Mouse (Mus musculus): ENCODE data around the gene Cep19. TPM values are rescaled to one million over a fixed set of nuclear protein-coding genes. Genes with fewer than 3 reads are reported as not detected.

The Cep19 gene
- polyA plus RNA-seq, 1 experiment from 2014 or later: 17.3 TPM

DNA sequence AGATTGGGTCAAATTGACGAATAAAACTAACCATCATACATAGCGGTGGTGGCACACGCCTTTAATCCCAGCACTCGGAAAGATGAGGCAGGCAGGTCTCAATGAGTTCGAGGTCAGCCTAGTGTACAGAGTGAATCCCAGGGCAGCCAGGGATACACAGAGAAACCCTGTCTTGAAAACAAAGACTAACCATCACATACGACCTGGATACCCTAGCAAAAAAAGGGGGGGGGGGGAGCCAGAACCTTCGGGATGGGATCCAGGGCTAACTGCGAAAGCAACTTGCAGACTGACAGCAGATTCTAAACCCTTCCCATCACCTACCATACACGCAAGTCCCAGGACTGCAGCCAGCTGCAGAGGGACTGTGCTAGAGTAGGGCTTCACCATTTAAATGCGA, 14.8 kb downstream of the Cep19 start:
- H3K4me1 ChIP-seq (ENCODE audit: insufficient read depth, low read depth, low read length): peaks cover 11% of the 10 kb centered on the region; the same call in 1 of the 2 replicates
- no peak overlapping the region for H3K4me3 ChIP-seq (ENCODE audit: low read depth, low read length)
- ATAC-seq (no peak), DNase-seq (ENCODE audit: low spot score) (no peak)
- H3K4me2 ChIP-seq (replicated peaks; ENCODE audit: low read depth, low read length): no peak overlapping the region
- TF ChIP-seq EP300 (IDR thresholded peaks at IDR 0.05) (no peak), CTCF (IDR thresholded peaks at IDR 0.05) (no peak)
- no peak overlapping the region for H3K9ac ChIP-seq (replicated peaks; ENCODE audit: low read depth)
- H3K27me3 ChIP-seq (replicated peaks; ENCODE audit: insufficient read depth, low read length): no peaks in the 10 kb centered on the region
- peak overlapping the region; percentile 40; the same call in 1 of the 2 replicates for H3K27ac ChIP-seq (ENCODE audit: low read length)
- WGBS: 79% methylated on average over 10 of the region's 10 CpGs
- no peaks in the 10 kb centered on the region for H3K36me3 ChIP-seq (ENCODE audit: insufficient read depth, low read length)
- no peaks in the 10 kb centered on the region for H3K9me3 ChIP-seq (ENCODE audit: low read length)

GRCm38 (mm10) chr16:32114968-32115695, 15.5 kb downstream of the Cep19 start:
- Histone ChIP-seq H3K4me2 (replicated peaks; ENCODE audit: low read depth, low read length) (no peak overlapping the region), H3K27ac (ENCODE audit: low read length) (peak overlapping the region; percentile 40), H3K4me3 (ENCODE audit: low read depth, low read length) (no peak overlapping the region), H3K27me3 (replicated peaks; ENCODE audit: insufficient read depth, low read length) (no peaks in the 10 kb centered on the region), H3K9ac (replicated peaks; ENCODE audit: low read depth) (no peak overlapping the region), H3K9me3 (ENCODE audit: low read length) (no peaks in the 10 kb centered on the region), H3K4me1 (ENCODE audit: insufficient read depth, low read depth, low read length) (peaks cover 11% of the 10 kb centered on the region; the same call in 1 of the 2 replicates), H3K36me3 (ENCODE audit: insufficient read depth, low read length) (no peaks in the 10 kb centered on the region)
- TF ChIP-seq CTCF (IDR thresholded peaks at IDR 0.05) (peak; percentile 97), EP300 (IDR thresholded peaks at IDR 0.05) (peak; percentile 55; the same call in 1 of the 2 replicates)
- WGBS: 10% methylated on average over 15 of the region's 15 CpGs
- ATAC-seq (peak; percentile 42), DNase-seq (ENCODE audit: low spot score) (peak; percentile 81)

GRCm38 (mm10) chr16:32115781-32116180, 16.2 kb downstream of the Cep19 start:
- Histone ChIP-seq H3K36me3 (ENCODE audit: insufficient read depth, low read length) (no peaks in the 10 kb centered on the region), H3K9me3 (ENCODE audit: low read length) (no peaks in the 10 kb centered on the region), H3K4me2 (replicated peaks; ENCODE audit: low read depth, low read length) (no peak overlapping the region), H3K27ac (ENCODE audit: low read length) (0 out of 2 replicates have a peak overlapping the region, but pooled peaks have one; percentile 20), H3K4me3 (ENCODE audit: low read depth, low read length) (no peak overlapping the region), H3K27me3 (replicated peaks; ENCODE audit: insufficient read depth, low read length) (no peaks in the 10 kb centered on the region), H3K9ac (replicated peaks; ENCODE audit: low read depth) (no peak overlapping the region), H3K4me1 (ENCODE audit: insufficient read depth, low read depth, low read length) (peaks cover 11% of the 10 kb centered on the region; the same call in 1 of the 2 replicates)
- TF ChIP-seq EP300 (IDR thresholded peaks at IDR 0.05) (no peak), CTCF (IDR thresholded peaks at IDR 0.05) (no peak)
- WGBS: 29% methylated on average over 6 of the region's 6 CpGs
- DNase-seq (ENCODE audit: low spot score): no peak
- no peak for ATAC-seq

DNA sequence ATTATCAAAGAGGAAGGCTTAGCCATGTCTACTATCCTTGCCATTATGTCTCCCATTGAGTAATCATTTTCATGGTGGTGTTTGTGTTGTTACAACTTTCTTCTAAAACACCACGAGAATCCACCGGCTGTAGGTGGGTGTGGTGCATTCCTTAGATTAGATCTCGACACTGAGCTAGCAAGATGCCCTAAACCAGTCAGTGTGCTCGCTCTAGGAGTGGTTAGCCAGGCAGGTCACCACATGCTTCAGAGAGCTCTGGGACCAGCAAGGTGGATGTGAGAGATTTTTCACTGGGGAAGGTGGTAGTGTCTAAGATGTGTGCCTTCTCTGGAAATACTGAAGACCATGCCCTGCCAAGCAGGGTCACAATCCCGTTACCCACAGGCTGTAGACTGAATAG, 16.6 kb downstream of the Cep19 start:
- H3K36me3 ChIP-seq (ENCODE audit: insufficient read depth, low read length): no peaks in the 10 kb centered on the region
- H3K9ac ChIP-seq (replicated peaks; ENCODE audit: low read depth): no peak overlapping the region
- WGBS: 22% methylated on average over 5 of the region's 5 CpGs
- H3K4me2 ChIP-seq (replicated peaks; ENCODE audit: low read depth, low read length): no peak overlapping the region
- no peak for ATAC-seq
- H3K27ac ChIP-seq (ENCODE audit: low read length): no peak overlapping the region
- DNase-seq (ENCODE audit: low spot score): no peak
- H3K4me1 ChIP-seq (ENCODE audit: insufficient read depth, low read depth, low read length): peaks cover 11% of the 10 kb centered on the region; the same call in 1 of the 2 replicates
- H3K4me3 ChIP-seq (ENCODE audit: low read depth, low read length): no peak overlapping the region
- TF ChIP-seq CTCF (IDR thresholded peaks at IDR 0.05) (no peak), EP300 (IDR thresholded peaks at IDR 0.05) (no peak)
- no peaks in the 10 kb centered on the region for H3K9me3 ChIP-seq (ENCODE audit: low read length)
- H3K27me3 ChIP-seq (replicated peaks; ENCODE audit: insufficient read depth, low read length): no peaks in the 10 kb centered on the region

DNA sequence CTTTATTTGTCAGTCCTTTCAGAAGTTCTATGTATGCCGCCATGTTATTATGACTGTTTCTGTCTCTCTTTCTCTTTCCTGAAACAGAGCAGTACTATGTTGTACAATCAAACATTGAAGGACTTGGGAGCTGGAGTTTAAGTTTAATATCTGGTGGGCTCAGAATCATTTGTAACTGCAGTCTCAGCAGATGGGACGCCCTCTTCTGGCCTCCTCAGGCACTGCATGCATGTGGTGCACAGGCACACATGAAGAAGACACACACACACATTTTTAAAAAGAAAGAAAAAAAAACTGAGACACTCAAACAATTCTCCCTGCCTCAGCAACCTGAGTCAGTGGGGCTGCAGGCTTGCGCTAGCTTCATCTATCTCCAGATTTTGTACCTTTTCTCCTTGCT, 20.9 kb downstream of the Cep19 start:
- Histone ChIP-seq H3K36me3 (ENCODE audit: insufficient read depth, low read length) (no peaks in the 10 kb centered on the region), H3K27ac (ENCODE audit: low read length) (no peak overlapping the region), H3K9me3 (ENCODE audit: low read length) (no peaks in the 10 kb centered on the region), H3K27me3 (replicated peaks; ENCODE audit: insufficient read depth, low read length) (no peaks in the 10 kb centered on the region), H3K4me1 (ENCODE audit: insufficient read depth, low read depth, low read length) (peaks cover 6% of the 10 kb centered on the region; the same call in 1 of the 2 replicates), H3K4me2 (replicated peaks; ENCODE audit: low read depth, low read length) (no peak overlapping the region), H3K4me3 (ENCODE audit: low read depth, low read length) (no peak overlapping the region), H3K9ac (replicated peaks; ENCODE audit: low read depth) (no peak overlapping the region)
- ATAC-seq (no peak), DNase-seq (ENCODE audit: low spot score) (no peak)
- WGBS: 78% methylated on average over 3 of the region's 3 CpGs
- 0 out of 2 replicates have a peak, but pooled peaks have one; percentile 16 for TF ChIP-seq CTCF (IDR thresholded peaks at IDR 0.05)
- no peak for TF ChIP-seq EP300 (IDR thresholded peaks at IDR 0.05)

- Histone ChIP-seq H3K36me3 (ENCODE audit: insufficient read depth, low read length) (no peaks in the 10 kb centered on the region), H3K4me3 (ENCODE audit: low read depth, low read length) (no peak overlapping the region), H3K9ac (replicated peaks; ENCODE audit: low read depth) (no peak overlapping the region), H3K9me3 (ENCODE audit: low read length) (no peaks in the 10 kb centered on the region), H3K4me1 (ENCODE audit: insufficient read depth, low read depth, low read length) (no peaks in the 10 kb centered on the region; the same call in 1 of the 2 replicates), H3K27ac (ENCODE audit: low read length) (no peak overlapping the region), H3K4me2 (replicated peaks; ENCODE audit: low read depth, low read length) (no peak overlapping the region), H3K27me3 (replicated peaks; ENCODE audit: insufficient read depth, low read length) (no peaks in the 10 kb centered on the region)
- DNase-seq (ENCODE audit: low spot score) (no peak), ATAC-seq (no peak)
- WGBS: 83% methylated on average over 7 of the region's 7 CpGs
- TF ChIP-seq CTCF (IDR thresholded peaks at IDR 0.05) (no peak), EP300 (IDR thresholded peaks at IDR 0.05) (no peak)
These were observed 24.4 kb downstream of the Cep19 start for GRCm38 (mm10) chr16:32124020-32124419.
